8 mouse cellular contexts compared by ENCODE assay signal in genomic region chr2:117249255-117250000, GRCm38 (mm10). TPM values are rescaled to one million over a fixed set of nuclear protein-coding genes. Genes with fewer than 3 reads are reported as not detected.
A peak's percentile ranks its signal among the peaks of the same experiment; 100 is the strongest.
DNase-seq lines count a peak whose midpoint lies in the region; ATAC-seq lines count a peak whose summit lies in the region.

Gene Fam98b (plus strand): TSS chr2:117249739.

- H3K27me3 ChIP-seq in lung, embryonic 16.5 days (ENCODE audit: control insufficient read depth, insufficient read depth, low read depth, low read length): no peaks in the 10 kb centered on the region

- no peaks in the 10 kb centered on the region for H3K9me3 ChIP-seq in lung, embryonic 16.5 days (ENCODE audit: control insufficient read depth, low read length)

- no peaks in the 10 kb centered on the region for H3K36me3 ChIP-seq in lung, embryonic 16.5 days (ENCODE audit: control insufficient read depth, insufficient read depth, low read length)

- peaks cover 6% of the 10 kb centered on the region for H3K4me1 ChIP-seq in lung, embryonic 16.5 days (replicated peaks; ENCODE audit: control insufficient read depth, insufficient read depth, low read length)

- ATAC-seq in hematopoietic stem cell, adult 5-6 weeks (replicated peaks in 1 of 2; ENCODE audit: insufficient read depth in 1 of 2, low FRiP score in 2 of 2, low TSS enrichment in 1 of 2, low read depth in 1 of 2, poor library complexity in 2 of 2, severe bottlenecking in 2 of 2): peak; percentile 96
- ATAC-seq in lung, embryonic 16.5 days (ENCODE audit: low read depth): peak; percentile 96

- H3K4me2 ChIP-seq in lung, embryonic 16.5 days (ENCODE audit: low read depth, low read length): peak within 1 kb of the TSS; percentile 55

- under 1% methylated on average over 33 of the region's 33 CpGs for WGBS in lung, embryonic 16.5 days

- DNase-seq in MEL-GATA-1-ER (ENCODE audit: extremely low read depth, low read depth): peak; percentile 88
- DNase-seq in cerebellum, adult 8-10 months: peak; percentile 87
- peak; percentile 94 for DNase-seq in forelimb bud, embryonic 11.5 days (ENCODE audit: low read depth, low spot score)
- peak; percentile 79 for DNase-seq in layer of hippocampus, adult 9-10 months (ENCODE audit: low spot score)
- DNase-seq in ovary, postnatal 10 days (ENCODE audit: low spot score): peak; percentile 91
- peak; percentile 75 to 87 for DNase-seq in thymus, postnatal 10 days (ENCODE audit: low spot score in 2 of 2)

- H3K4me3 ChIP-seq in lung, embryonic 16.5 days (ENCODE audit: low read length): peak within 1 kb of the TSS; percentile 98

- peak within 1 kb of the TSS; percentile 98 for H3K9ac ChIP-seq in lung, embryonic 16.5 days (ENCODE audit: low read length)

- peak within 1 kb of the TSS; percentile 91 for H3K27ac ChIP-seq in lung, embryonic 16.5 days (ENCODE audit: low read length)

RNA-seq across cellular contexts. Expression of gene Fam98b, which starts in this region (rescaled TPM):
- total RNA-seq in hematopoietic stem cell, adult 5-6 weeks (2017): 35.4 and 40.0 TPM in 2 replicates
- polyA plus RNA-seq in lung, embryonic 16.5 days (2015; fragmentation: Nextera tagmentation; extraction: Ambion mirVana): 7.6 and 8.6 TPM in 2 replicates

Comparison
In these comparisons a context has a peak if more than half of its experiments do, and no peak if none do; other contexts are left out.
1. Peak in every context shown above with its lines: DNase-seq, ATAC-seq, H3K4me3 ChIP-seq and H3K27ac ChIP-seq.